Mouse (Mus musculus) embryo, embryonic 11.5 days (tissue): Measurements from ENCODE around the gene Tlcd1.
A peak's percentile ranks its signal among the peaks of the same experiment; 100 is the strongest.
"Not testable (repeated sequence)": the region's sequence is repeated elsewhere in the genome, so short reads cannot be mapped to it uniquely, and the experiment has no call there.

Experiments used
- DNase-seq: peaks from one replicate; pipeline ENCODE4 v3.0.0-alpha.2; 2012; ENCODE audit warnings: low read depth, low spot score

The Tlcd1 gene

DNA sequence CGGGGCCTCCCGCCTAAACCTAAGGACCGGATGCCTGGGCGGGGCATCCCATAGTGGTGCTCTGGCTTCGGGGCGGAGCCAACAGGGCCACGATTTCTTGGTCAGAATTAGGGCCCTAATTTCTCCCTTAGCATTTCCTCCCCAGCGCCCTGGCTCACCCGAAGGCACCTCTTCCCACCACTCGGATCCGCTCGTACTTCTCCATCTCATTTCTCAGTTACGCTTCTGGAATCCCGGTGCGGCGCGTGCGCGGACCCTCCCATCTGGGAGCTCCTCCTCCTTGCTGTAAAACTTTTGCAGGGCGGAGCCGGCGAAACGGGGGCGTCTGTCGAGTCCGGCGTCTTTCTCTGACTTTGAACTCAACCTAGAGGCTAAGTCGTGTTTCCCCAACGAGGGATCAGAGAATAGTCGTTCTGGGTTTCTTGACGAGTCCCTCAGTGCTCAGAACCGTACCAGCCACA, at the start of gene Tlcd1, which contains the start of gene Nek8:
Gene Tlcd1, plus strand, starts transcription at position 310 of the 461 bp plus-strand sequence.
Gene Nek8, minus strand, starts transcription at position 274 of the 461 bp plus-strand sequence.
- DNase-seq, result no peak

DNA sequence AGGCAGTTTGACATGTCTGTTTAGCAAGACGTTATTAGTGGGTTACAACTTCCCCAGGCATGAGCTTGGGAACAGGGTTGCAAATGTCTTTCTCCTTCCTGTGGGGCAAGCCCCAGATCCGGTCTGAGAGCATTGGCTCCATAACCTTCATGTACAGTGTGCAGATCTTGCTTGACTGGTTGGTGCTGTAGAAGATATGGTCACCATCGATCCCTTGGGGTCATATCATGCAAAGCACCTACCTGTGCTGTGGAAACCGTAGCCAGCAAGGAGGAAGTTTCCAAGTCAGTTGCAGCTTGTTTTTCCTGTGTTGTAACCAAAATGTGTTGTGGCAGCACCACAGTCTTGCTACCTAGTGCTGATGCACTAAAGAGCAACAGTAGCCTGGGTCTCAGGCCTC, 49.8 kb upstream of the Tlcd1 start:
- no peak for DNase-seq

DNA sequence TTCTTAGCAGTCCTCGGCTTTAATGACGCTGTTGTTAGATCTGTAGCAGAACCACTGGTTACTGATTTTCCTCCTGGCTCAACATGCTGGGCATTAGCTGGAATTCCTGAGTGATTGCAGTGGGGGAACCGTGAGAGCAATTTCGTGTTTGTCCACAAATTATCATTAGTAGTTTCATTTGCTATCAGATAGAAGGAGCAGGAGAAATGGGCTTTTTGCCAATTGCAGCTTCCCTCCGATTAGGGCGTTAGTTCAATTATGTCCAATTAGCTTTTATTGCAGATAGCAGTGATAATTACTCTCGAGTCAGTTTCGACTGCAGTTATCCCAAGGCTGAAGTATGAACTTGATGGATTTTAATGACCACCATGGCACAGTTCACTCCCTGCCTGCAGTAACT, 47.1 kb upstream of the Tlcd1 start:
- no peak for DNase-seq

DNA sequence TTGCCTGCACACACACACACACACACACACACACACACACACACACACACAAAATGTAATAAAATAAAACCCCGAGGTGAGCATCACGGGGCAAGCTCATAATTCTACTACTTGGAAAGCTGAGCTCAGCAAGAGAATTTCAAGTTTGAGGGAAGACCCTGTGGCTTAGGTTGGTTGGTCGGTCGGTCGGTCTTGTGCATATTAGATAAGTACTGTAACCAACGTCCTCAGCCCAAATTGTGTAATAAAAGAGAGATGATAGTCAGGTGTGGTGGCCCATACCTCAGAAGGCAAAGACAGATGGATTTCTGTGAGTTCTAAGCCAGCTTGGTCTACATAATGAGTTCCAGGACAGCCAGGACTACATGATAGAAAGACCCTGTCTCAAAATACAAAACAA, 42.6 kb upstream of the Tlcd1 start:
- DNase-seq, result no peak

DNA sequence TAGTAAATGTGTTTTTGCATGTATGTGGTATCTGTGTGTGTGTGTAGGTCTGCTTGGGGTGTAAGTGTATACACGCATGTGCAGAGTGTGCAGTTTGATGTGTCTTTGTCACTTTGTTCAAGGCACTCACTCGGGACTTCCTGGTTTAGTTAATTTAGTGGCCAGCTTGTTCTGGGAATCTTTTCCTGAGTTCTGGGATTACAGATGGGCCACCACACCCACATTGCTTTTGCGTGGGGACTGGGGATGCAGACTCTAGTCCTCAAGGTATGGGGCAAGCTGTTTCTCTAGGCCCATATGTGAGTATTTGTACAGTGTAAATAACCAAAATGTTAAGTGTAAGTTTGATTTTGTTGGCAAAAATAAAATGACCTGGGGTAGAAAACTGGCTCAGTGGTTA, 42.2 kb upstream of the Tlcd1 start:
- no peak for DNase-seq

DNA sequence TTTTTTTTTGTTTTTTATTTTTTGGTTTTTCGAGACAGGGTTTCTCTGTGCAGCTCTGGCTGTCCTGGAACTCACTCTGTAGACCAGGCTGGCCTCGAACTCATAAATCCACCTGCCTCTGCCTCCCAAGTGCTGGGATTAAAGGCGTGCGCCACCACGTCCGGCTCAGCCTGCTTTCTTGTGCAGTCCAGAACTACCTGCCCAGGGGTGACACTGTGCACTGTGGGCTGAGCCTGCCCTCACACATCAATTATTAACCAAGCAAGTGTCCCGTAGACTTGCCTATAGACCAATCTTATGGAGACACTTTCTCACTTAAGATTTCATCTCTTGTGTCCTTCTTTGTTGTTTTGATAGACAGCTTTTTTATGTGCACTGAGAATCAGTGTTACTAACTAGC, 41.2 kb upstream of the Tlcd1 start:
- DNase-seq, result not testable (repeated sequence)

DNA sequence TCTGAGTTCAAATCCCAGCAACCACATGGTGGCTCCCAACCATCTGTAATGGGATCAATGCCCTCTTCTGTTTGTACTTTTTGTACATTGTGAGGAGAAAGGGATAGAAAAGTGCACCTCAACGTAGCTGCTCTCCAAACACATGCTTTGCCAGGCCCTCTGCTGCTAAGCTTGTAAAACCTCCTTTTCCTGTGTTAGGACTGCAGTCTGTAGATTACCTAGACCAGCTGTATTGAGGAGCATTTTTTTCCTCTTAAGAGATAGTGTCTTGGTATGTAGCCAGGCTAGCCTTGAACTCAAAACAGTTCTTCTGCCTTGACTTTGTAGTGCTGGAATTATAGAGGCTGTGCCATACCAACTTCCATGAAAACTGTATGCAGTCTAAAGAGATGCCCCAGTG, 40.4 kb upstream of the Tlcd1 start:
- DNase-seq, result no peak

DNA sequence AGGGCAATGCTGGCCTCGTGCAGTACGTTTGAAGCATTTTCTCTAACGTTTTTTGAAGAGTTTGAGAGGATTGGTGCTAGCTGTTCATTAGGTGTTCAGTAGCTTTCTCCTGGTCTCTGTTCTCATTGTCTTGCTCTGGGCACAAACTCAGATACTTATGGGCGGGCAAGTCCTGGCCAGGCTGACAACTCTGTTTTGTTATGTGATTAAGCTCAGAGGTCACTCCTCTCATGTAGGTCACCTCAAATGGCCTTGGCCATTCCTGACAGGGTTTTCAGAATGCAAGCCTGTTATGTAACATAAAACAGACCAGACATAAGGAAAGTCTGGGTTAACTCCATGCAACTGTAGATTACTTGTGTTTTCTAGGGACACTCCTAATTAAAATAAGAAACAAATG, 38.9 kb upstream of the Tlcd1 start:
- DNase-seq, result no peak

DNA sequence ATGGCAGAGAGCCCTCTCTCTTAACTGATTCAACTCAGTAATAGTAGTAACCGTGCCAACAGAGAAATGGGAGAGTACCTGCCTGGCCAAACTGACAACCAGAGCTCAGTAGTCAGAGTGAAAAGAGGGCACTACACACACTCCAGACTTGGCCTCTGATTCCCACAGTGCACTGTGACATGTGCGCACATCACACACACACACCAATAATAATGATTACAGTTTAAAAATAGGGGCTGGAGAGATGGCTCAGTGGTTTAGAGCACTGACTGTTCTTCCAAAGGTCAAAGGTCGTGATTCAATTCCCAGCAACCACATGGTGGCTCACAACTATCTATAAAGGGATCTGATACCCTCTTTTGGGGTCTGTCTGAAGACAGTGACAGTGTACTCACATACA, 38.5 kb upstream of the Tlcd1 start:
- no peak for DNase-seq

DNA sequence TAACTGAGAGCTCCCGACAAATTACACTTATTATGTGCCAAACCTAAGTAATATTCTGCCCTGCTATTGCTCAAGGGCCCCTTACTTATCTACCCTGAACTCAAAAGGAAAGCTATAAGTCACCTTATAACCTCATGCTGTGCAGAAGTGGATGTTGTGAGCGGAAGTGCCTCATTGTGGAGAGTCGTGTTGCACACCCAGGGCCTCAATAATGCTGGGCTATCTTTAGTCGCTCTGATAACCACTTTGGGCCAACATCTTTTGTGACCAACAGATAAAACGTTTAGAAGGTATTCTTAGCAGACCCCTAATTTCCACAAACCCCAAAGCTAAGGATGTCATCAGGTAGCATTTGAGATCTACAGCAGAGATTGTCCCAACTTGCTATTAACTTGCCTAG, 35.8 kb upstream of the Tlcd1 start:
- no peak for DNase-seq

DNA sequence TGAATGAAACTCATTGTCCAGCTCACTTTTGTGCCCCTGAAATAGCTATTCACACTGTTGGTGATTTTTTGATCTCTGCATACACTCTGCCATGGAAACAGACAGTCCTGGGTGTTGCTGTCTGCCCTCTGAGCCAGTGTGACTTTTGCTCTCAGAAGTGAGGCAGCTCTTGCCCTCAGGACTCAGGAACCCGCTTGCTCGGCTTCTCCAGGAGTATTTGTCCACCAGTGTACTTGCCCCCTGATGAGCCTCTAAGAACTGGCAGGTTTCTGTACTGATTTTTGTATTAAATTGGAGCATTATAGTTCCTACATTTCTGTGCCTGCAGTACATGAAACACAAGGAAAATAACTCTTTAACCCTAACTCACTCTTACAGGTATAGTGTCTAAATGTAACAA, 33.0 kb upstream of the Tlcd1 start:
- DNase-seq, result no peak

DNA sequence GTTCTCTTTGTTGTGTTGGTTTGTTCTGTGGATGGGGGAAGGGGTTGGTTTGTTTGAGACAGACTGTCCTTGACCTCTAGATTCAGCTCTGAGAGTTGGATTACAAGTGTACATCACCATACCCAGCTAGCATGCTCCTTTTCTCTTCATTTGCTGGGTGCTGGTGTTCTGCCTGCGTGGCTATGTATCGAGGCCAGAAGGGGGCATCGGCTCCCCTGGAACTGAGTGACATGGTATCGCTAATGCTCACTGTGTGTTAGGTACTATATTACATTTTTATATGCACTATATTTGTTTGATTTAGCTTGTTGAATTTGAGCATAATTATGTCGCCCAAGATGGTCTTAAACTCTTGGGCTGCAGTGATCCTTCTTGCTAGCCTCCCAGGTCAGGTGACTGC, 30.3 kb upstream of the Tlcd1 start:
- DNase-seq, result no peak

DNA sequence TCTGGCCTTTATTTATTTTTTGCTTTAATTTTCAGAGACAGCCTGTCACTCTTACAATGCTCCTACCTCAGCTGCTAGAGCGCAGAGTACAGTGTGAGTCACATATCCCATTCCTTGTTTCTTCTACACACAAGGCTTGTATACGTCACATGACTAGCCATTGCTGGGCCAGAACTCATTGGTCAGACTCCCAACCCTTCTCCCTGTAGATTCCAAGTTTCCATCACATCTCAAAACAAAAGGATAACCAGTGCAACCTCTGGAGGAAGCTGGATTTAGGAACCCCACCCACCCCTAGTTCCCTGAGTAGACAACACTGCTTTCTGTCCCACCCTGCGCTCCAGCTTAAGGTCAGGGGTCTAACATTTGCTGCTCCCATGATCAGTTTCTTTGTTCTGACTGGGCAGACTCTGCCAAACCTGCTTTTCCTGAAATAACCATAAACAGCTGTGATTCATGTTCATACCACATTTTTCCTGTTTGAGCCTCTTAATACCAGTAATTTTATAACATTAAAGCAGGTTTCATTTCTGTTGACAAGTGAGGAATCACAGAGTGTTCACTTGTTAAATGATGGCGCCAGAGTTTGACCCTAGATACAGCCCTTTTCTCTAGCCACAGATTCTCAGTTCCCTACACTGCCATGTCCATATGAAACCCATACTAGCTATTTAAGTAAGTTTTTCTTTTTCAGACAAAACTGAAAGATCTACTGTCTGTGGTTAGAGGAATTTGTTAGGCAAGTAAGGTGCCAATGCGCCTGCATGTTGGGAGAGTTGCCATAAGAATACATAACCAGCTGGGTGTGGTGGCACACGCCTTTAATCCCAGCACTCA, 29.6 kb upstream of the Tlcd1 start:
- no peak for DNase-seq

DNA sequence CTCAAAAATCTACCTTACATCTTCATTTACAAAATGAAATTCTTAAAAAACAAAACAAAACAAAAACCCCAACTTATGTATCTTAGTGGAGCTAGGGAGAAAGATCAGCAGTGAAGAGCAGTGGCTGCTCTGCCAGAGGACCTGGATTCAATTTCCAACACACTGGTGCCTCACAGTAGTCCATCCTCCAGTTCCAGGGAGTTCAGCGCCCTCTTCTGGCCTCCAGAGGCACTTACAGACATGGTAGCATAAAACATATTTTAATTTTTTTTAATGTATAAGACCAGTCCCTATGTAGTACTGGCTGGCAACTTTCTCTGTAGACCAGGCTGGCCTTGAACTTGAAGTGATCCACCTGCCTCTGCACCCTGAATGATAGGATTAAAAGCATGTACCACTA, 25.4 kb upstream of the Tlcd1 start:
- no peak for DNase-seq

DNA sequence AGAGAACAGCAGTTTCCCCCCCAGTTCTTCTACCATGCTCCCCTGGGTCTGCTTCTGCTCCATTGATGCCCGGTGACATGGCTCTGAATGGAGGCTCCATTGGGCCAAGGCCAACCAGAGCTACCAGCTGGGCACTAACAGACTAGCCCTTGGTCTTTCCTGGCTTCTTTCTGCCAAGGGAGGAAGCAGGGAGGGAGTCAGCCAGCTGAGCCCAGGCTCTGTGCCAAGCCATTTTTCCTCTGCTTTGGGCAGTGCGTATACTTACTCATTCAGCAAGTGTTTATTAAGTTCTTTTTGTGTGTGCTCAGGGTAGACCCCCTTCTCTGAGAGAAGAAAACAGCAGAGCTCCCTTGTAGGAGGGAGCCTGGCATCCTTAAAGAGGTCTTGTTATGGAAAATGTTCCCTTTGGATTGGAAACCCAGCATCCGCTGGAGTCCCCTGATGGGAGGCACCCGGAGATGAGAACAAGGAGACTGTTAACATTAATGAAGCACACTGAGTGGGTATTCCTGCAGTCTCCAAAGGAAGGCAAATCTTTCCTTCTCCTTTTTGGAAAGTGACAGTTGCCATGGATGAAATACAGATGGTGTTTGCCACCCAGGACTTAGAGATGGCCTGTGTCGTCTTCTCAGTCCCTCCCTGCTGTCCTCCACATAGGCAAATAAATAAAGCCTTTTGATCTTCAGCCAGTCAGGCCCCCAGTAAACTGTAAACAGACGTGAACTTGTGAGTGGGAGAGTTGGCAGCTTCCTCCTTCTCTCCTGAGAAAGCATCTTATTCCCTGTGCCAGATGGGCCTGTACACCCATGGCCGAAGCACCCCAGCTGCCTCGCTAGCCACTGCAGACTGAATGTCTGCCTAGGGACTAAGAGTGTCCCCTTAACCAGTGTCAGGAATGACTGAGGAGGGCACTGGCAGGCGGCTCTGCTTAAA, 23.9 kb upstream of the Tlcd1 start:
- DNase-seq, result no peak

DNA sequence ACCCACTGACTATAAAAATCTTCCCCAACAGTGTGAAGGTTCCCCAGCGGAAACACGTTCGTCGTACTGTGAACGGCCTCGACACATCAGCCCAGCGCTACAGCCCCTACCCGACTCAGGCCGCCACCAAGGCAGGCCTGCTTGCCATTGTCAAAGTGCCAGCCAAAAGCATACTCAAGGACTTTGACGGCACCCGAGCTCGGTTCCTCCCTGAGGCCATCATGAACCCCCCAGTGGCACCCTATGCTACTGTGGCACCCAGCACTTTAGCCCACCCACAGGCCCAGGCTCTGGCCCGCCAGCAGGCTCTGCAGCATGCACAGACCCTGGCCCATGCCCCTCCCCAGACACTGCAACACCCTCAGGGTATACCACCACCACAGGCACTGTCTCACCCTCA, 22.7 kb upstream of the Tlcd1 start:
- DNase-seq, result no peak

DNA sequence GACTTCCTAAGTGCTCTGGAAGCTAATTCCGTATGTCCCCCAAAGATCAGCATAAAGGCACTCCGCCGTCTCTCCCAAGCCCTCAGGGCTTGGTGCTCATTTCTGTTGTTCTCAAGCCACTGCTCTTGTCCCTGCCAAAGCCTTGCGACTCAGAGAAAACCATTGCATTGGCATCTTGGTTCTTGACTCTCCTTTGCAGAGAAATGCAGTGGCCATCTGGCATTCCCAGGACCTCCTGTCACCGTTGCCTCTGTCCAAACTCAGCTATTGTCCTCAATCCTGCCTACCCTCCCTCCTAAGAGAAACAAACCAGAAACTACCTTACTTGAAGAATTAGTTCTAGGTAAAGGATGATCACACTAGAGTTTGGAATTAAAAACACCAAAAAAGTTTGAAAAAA, 20.8 kb upstream of the Tlcd1 start:
- no peak for DNase-seq

DNA sequence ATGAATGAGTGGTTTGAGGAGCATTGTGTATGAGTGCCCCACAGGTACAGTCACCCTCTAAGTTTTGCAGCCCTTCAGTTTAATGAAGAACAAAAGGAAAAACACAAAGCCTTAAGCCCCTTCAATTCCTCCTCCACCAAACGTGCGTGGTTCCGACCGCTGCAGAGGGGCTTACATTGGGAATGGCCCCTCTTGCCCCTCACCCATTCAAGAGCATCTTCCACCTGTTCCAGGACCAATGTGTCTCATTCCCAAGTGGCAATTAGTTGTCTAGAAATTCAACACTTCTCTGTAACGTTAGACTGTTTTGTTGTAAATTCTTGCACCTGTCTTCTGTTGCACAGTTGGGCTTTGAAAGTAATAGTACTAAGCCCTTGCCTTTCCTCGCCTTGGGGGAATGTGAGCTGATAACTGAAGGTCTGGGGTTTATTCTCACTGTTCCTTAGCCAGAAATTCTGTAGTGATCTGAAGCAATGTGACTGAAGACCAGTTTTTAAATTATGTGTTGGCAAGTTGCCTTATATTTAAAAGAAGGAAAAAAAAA, 20.3 kb upstream of the Tlcd1 start:
- no peak for DNase-seq

DNA sequence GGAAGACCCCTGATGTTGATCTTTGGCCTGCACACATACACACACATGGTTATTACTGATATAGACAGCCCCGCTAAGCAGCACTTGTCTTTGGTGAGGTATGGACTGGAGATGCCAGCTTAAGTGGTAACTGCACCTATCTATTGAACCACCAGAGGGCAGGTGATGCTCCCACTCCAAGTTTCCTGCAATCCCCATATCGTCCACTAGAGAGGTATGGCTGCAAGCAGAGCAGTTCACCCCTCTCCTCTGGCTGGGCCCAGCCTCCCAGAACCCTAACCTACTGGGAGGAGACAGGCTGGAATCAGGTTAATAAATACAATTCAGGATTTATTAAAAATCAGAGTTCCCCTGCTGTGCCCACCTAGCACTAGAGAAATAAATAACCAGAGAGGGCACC, 17.4 kb upstream of the Tlcd1 start:
- DNase-seq, result peak; percentile 75

DNA sequence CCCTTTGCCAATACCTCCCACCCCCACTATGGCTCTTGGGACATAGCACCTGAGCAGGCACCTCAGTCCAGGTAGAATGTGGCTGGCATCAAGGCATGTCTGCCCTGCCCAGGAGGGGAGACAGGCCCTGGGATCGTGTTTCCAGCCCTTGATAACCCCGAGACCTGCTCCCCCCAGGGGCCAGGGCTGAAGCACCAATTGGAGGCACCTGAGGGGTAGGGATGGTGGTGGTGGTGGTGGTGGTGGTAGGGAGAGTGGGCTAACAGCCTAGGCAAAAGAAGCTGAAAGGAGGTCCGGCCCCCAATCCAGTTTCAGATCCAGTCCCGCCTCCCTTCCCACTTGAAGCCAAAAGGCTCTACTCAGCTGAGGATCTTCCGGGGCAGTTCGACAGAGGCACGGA, 17.0 kb upstream of the Tlcd1 start:
- DNase-seq, result no peak

DNA sequence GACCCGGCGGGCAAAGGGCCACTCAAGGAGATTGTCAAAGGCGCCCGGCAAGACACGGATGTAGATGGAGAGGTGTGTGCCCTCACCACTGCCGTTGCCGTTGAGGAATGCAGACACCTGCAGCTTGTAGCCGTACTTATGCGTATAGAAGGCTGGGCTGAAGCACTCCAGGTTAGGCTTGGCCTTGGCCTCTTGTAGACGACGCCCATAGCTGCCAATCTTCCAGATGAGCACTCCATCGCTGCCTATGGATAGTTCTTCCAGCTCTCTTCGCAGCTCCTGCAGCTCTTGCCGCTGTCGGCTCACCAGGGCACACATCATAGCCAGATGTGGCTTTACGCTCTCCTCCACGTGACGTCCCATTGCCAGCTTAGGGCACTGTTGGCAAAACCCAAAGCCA, 16.3 kb upstream of the Tlcd1 start:
- DNase-seq, result no peak

DNA sequence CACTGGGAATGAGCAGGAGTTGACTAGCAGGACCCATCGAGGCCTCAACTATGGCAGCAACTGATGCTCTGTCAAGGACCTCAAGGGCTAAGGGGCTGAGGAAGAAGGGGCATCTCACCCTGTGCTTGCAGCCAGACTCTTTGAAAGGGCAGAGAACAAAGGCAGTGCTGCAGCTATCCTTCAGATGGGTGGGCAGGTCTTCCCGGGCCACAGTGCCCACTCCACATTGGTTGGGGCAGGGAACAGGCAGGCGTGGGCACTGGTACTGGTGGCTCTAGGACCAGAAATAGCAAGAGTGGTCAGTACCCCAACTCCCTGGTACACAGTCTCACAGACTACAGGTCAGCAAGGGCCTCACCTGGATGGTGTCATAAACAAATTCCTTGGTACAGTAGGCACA, 15.8 kb upstream of the Tlcd1 start:
- DNase-seq, result no peak
